Mouse (Mus musculus) MEL (cell line): Measurements from ENCODE around the gene Krt79.

Experiments
- CTCF ChIP-seq, 3 experiments: IDR thresholded peaks in 2 of 3; conservative IDR thresholded peaks in 1 of 3; 2 replicates each; pipeline ENCODE4 v1.5.1; 2011 to 2012; ENCODE audit warnings: low read length in 3 of 3, low read depth in 2 of 3, mild to moderate bottlenecking in 2 of 3, improper control_type of control experiment in 1 of 3, inconsistent platforms in 1 of 3, mixed read lengths in 1 of 3, moderate library complexity in 1 of 3; ENCODE audit not compliant: control insufficient read depth in 1 of 3, insufficient read depth in 1 of 3, poor library complexity in 1 of 3, severe bottlenecking in 1 of 3
- POLR2A ChIP-seq, 2 experiments: IDR thresholded peaks; 2 replicates each; pipeline ENCODE4 v1.6.1; 2011 to 2012; ENCODE audit warnings: low read length in 2 of 2, mild to moderate bottlenecking in 2 of 2, control low read depth in 1 of 2, improper control_type of control experiment in 1 of 2, low read depth in 1 of 2, moderate library complexity in 1 of 2; ENCODE audit not compliant: control insufficient read depth in 1 of 2, insufficient read depth in 1 of 2, poor library complexity in 1 of 2
- POLR2AphosphoS2 ChIP-seq: IDR thresholded peaks from 2 replicates; pipeline ENCODE4 v1.6.1; 2011; ENCODE audit warnings: low read length, improper control_type of control experiment
- ZNF384 ChIP-seq: IDR thresholded peaks from 2 replicates; pipeline ENCODE4 v1.6.1; 2012; ENCODE audit warnings: low read depth, mild to moderate bottlenecking, inconsistent platforms, low read length, improper control_type of control experiment

GRCm38 (mm10) chr15:101902171-101903149 is 37.7 kb downstream of the Krt79 start:
- TF ChIP-seq POLR2AphosphoS2 = no peak
- peak in 1 of 3 experiments; percentile 3; a peak in 1 of 6 replicates for TF ChIP-seq CTCF (IDR thresholded peaks at IDR 0.05 in 2 of 3, conservative IDR thresholded peaks at IDR 0.05 in 1 of 3; ENCODE audit: control insufficient read depth in 1 of 3, insufficient read depth in 1 of 3, low read depth in 2 of 3, low read length in 3 of 3, poor library complexity in 1 of 3, severe bottlenecking in 1 of 3)
- no peak for TF ChIP-seq POLR2A (IDR thresholded peaks at IDR 0.05; ENCODE audit: control insufficient read depth in 1 of 2, insufficient read depth in 1 of 2, low read depth in 1 of 2, low read length in 2 of 2, poor library complexity in 1 of 2)
- no peak for TF ChIP-seq ZNF384
